Mouse (Mus musculus) spleen, adult 12 weeks (tissue): Measurements from ENCODE around the gene Anxa11.
"Not testable (repeated sequence)": the region's sequence is repeated elsewhere in the genome, so short reads cannot be mapped to it uniquely, and the experiment has no call there.

Source experiments
- DNase-seq: peaks from one replicate; pipeline ENCODE4 v3.0.0; 2022; ENCODE audit warnings: low spot score

Anxa11 gene

DNA sequence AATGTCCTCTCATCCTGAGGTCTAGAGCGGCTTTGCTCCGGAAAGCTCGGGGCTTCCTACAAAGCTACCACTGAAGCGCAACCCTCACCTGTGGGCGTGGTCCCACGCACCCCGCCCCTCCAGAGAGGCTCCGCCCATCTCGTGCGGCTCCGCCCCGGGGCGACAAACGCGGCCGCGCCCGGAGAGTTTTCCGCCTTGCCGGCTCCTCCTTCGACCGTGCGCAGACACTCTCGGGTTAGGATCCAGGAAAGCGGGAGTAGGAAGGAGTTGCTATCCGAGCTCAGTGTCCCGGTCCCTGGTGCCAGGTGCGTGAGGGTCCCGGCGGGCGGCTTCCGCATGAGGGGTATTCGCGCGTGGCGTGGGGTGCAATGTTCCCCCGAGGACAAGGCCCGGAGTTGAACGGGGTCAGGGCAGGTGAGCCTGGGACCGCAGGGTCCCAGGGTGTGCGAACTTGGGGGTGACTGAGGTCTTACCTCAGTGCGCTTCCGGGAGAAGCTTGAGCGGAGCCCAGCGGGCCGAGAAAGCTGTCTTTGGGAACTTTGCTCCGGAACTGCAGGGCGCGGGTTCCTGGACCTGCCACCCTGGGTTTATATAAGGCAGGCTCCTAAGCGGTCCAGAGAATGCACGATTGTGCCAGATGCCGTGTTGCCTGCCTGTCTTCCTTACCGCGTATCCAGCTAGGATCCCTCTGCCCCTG, at the start of gene Anxa11:
Gene Anxa11 (plus strand): TSS at position 166 of the 697 bp plus-strand sequence.
- DNase-seq = peak; percentile 80

DNA sequence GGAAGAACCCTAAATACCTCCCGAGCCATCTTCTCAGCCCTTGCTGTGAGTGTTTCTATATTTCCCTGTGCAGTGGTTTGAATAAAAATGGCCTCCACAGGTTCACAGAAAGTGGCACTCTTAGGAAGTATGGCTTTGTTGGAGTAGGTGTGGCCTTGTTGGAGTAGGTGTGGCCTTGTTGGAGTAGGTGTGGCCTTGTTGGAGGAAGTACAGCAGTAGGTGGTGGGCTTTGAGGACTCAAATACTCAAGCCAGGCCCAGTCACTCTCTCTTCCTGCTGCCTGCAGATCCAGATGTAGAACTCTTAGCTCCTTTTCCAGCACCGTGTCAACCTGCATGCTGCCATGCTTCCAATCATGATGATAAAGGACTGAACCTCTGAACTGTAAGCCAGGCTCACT, 47.6 kb upstream of the Anxa11 start:
- no peak for DNase-seq

- no peak for DNase-seq
Measured at GRCm38 (mm10) chr14:25795067-25795466, 46.9 kb upstream of the Anxa11 start.

- no peak for DNase-seq
Measured at GRCm38 (mm10) chr14:25795561-25796174, 46.3 kb upstream of the Anxa11 start.

DNA sequence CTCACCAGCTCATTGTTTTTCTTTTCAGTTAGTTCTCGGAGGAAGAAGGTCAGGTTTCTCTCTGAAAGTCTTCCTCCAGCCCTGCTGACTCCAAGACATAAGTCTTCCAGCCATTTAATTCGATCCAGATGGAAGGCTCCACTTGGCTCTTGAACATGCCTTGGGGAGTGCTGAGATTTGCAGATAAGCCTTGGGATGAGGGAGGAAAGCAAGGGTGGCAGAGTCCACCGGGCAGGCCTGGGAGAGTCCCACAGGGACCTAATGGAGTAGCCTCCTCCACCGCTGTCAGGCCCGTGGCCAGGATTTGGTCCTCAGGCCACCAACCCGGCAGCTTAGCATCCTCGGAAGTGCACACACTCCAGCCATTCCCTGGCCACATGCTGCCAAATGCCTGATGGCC, 45.3 kb upstream of the Anxa11 start:
- DNase-seq = no peak

- DNase-seq = peak; percentile 40
Measured at GRCm38 (mm10) chr14:25800166-25800960, 41.6 kb upstream of the Anxa11 start.

GRCm38 (mm10) chr14:25802511-25802910, 39.4 kb upstream of the Anxa11 start:
- no peak for DNase-seq

DNA sequence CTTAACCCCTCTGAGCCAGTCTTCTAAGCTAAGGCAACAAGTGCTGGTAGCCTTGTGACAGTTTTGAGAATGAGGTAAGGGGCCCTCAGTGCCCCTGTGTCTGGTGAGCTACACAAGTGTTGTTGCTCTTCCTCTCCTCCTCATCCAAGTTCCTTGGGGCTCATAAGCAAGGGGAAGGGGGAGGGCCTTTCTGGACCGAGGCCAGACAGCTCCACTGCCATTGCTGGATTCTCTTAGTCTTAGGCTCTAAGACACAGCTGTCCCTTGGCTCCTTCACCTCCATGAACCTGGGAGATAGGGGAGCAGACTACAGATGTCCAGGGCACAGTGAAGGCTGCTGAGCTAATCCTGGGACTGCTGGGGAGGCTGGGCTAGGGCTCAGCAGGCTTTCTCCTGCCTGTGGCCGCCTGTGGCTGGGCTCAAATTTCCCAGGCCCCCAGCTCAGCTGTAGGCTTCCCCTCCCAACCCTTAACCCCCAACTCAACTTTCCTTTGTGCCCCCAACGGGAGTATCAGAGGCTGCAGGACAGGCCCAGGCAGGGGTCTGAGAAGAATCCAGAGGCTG, 38.6 kb upstream of the Anxa11 start:
- no peak for DNase-seq

- no peak for DNase-seq
Measured at GRCm38 (mm10) chr14:25805871-25806270, 36.1 kb upstream of the Anxa11 start.

DNA sequence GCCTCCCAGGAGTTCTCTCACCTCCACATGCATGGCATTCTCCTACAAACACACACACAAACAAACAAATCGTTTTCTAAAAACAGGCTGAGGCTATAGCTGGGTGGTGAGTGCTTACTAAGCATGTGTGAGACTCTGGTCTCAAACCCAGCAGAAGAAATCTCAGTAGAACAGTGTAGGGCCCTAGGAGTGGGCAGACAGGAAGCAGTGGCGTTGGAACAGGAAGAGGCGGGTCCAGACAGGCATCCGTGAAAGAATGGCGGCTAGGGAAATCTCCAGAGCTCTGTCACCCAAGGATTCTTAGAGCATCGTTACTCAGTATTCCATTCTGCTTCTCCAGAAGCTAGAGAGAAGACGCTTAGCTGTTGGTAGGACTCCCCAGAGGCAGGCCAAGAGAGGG, 35.4 kb upstream of the Anxa11 start:
- no peak for DNase-seq

DNA sequence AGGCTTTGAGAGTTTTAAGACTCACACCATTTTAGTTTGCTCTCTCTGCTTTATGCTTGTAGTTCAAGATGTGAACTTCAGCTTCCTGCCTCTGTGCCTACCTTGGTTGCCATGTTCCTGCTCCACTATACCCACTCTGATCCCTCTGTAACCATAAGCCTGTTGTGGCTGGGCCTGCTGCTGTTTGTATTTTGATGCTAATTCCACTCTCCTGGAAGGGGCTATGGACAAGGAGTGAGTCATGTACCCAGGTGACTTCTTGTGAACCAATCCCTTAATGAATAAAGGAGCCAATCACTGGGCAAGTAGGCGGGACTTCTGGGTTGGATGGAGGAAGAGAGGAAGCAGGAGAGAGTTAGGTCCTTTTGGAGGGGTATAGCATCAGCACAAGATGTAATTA, 30.9 kb upstream of the Anxa11 start:
- not testable (repeated sequence) for DNase-seq

DNA sequence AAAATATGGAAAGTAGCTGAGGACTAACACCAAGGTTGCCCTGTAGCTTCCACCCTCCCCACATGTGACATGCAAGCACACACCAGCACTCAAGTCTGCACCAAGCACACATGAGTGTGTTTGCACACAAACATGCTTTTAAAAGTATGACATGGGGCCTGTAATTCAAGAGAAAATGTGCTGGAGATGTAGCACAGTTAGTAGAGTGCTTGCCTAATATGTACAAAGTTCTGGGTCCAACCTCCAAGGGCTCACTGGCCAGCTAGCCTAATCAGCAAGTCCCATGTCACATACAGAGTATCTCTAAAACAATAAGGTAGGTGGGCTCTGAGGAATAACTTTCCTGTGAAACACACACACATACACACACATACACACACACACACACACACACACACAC, 27.8 kb upstream of the Anxa11 start:
- no peak for DNase-seq

GRCm38 (mm10) chr14:25816416-25816815, 25.5 kb upstream of the Anxa11 start:
- DNase-seq = no peak

- no peak for DNase-seq
Measured at GRCm38 (mm10) chr14:25822584-25822983, 19.4 kb upstream of the Anxa11 start.

- DNase-seq = no peak
Measured at GRCm38 (mm10) chr14:25824995-25825394, 17.0 kb upstream of the Anxa11 start.

GRCm38 (mm10) chr14:25825880-25826626, 15.9 kb upstream of the Anxa11 start:
- DNase-seq = no peak

DNA sequence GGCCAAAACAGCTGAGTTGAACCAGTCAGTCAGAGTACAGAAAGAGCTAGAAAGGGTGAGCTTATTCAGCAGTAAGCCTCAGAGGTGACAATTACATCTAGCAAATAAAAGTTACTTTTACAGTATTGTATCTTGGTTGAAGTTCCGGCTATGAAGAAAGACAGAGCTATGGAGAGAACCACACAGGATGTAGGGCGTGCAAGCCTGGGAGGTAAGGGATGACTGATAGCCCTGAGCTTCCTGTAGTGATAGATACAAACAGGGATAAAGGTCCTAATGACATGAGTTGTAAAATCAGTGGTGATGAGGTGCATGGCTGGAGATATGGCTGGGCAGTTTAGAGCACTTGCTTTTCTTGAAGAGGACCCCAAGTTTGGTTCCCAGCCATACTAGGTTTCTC, 15.1 kb upstream of the Anxa11 start:
- DNase-seq = no peak

GRCm38 (mm10) chr14:25831332-25831731, 10.6 kb upstream of the Anxa11 start:
- no peak for DNase-seq

- DNase-seq = peak; percentile 23
Measured at GRCm38 (mm10) chr14:25832301-25832700, 9.7 kb upstream of the Anxa11 start.

- DNase-seq = no peak
Measured at GRCm38 (mm10) chr14:25838411-25838810, 3.5 kb upstream of the Anxa11 start.

- no peak for DNase-seq
Measured at GRCm38 (mm10) chr14:25839791-25840190, 2.2 kb upstream of the Anxa11 start.

- no peak for DNase-seq
Measured at GRCm38 (mm10) chr14:25840961-25841360, 995 bp upstream of the Anxa11 start.
